Mouse (Mus musculus) embryo, embryonic 11 days (tissue): ENCODE results near the gene Slc22a5.
A peak's percentile ranks its signal among the peaks of the same experiment; 100 is the strongest.
"Not testable (repeated sequence)": the region's sequence is repeated elsewhere in the genome, so short reads cannot be mapped to it uniquely, and the experiment has no call there.

ENCODE experiments used
- DNase-seq: peaks from one replicate; pipeline ENCODE4 v3.0.0-alpha.2; 2015

Slc22a5 gene

DNA sequence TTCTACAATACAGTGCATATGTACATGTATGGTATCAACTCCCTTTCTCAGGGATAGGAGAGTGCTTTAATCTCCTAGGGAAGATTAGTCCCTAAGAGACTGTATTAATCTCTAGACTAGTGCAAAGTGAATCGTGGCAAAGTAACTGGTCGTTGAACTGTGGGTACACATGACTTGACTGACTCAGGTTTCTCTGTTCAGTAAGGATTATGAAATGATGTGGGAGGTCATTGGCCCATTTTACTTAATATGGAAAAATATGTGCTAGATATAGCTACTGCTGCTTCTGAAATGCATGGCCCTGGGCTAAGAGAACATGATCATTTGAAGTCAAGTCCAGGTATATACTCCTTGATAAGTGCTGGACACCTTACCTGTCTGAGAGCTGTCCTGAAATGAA, 8.2 kb downstream of the Slc22a5 start:
- DNase-seq = no peak

- DNase-seq = not testable (repeated sequence)
Observed at GRCm38 (mm10) chr11:53878096-53878495, 13.4 kb downstream of the Slc22a5 start.

DNA sequence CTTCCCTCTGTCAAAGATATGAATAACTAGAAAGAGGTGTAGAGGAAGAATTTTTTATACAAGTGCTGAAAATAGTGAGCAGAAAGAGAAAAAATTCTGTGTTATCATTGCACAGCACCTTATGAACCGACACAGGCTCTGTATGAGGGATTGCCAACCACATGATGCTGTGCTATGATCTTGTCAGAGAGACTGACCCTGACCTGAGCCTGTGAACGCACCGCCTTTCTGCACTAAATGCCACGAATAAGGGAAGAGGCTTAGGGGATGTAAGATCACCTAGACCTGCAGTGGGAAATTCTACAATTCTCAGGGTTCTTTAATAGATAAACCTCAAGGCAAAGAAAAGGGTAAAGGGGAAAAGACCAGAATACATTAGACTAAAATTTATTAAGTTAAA, 15.0 kb downstream of the Slc22a5 start:
- DNase-seq = no peak

DNA sequence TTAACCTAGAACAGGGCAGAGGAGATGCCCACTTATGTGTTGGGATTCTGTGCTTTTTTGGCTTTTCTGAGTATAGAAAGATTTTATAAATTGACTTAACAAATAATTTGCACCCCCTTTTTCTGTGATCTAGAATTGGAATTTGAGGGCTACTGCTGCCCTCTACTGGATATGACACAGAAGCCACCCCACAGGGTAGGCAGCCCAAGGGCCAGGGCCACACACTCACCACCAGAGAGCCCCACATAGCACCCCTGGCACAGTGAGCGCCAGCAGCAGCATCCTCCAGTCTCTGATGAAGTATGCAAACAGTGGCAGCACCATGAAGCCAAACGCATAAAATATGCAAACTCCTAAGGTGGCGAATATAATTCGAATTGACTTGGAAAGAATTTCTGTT, 16.8 kb downstream of the Slc22a5 start:
- DNase-seq = no peak

DNA sequence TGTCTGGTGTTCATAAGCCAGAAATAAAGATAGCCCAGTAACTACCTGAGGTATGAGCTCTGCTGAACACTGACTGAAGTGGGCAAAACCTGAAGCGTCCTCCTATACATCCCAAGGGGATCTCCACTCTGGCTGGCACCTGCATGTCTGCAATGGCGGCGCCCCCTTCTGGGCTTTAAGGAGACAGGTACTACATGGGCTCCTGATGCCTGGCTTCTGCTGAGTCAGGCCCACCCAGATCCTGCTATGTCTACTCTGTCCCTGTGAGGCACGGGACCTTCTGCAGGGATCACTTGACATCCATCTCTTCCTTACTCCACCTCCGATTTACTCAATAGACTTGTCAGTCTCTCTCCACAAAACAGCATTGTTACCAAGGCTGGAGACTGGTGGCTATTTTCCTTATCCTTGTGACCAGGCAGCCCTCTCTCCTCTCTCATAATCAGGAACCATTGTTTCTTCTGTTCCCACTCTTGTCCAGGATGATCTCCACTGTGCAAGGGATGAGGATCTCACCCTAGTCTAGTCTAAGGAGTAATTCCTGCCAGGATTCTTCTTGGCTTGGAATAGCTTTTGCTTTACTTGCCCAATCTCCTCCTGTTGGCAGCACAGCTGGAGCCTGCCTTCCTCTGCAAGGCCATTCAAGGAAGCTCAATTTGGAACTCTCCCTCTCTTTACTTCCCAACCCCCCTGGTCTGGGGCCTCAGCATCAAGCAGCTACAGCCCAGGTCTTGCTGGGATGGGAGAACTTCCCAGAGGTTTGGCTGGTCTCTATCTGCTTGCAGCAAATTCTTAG, 17.4 kb downstream of the Slc22a5 start:
- DNase-seq = not testable (repeated sequence)

DNA sequence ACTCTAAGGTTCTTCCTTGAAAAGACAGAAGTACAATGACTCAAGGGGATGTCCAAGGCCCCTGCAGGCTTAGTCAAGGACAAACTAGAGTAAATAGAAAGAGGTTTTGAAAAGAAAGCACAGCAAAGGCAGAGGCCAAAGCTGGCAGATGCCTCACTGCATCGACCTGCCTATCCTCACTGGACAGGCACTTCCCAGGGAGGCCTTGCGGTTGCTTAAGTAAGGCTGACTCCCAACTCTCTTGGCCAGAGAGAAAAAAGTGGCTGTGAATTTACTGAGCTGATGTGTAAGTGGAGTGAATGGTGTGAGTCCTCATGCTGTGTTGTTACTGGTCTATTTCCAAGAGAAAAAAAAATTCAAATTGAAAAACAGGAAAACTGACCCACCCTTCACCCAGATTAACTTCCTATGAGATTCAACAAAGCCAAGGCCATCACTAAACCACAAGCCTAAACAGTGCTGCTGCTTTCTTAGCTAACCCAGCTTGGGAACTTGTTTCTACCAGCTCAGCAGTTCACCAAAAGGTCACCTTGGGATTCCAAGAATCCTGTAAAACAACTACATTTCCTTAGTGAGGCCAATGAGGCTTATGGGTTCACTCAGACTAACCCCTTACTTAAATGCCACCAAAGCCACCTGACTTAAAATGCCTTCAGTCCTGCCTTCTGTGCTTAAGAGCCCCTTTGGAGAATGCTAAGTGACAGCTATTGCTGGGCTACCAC, 19.5 kb downstream of the Slc22a5 start:
- no peak for DNase-seq

GRCm38 (mm10) chr11:53869172-53869571, 22.3 kb downstream of the Slc22a5 start:
- no peak for DNase-seq

DNA sequence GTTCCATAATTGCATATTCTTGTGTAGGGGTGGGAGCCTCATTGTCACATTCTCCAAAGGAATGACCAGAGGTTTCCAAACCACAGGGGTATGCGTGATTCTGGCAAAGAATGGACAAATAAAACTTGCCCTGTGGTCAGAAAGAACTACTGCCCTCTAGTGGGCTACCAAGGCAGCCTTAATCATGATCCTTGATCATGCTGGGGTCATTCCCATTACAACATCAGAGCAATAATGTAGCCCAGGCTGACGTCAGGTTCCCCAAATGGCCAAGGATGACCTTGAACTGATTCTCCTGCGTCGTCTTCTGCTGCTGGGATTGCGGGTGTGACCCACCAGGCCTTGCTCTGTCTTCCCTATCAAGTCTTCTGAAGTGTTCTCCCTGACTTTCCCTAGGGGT, 23.1 kb downstream of the Slc22a5 start:
- not testable (repeated sequence) for DNase-seq

- not testable (repeated sequence) for DNase-seq
Observed at GRCm38 (mm10) chr11:53864724-53865310, 26.6 kb downstream of the Slc22a5 start.

DNA sequence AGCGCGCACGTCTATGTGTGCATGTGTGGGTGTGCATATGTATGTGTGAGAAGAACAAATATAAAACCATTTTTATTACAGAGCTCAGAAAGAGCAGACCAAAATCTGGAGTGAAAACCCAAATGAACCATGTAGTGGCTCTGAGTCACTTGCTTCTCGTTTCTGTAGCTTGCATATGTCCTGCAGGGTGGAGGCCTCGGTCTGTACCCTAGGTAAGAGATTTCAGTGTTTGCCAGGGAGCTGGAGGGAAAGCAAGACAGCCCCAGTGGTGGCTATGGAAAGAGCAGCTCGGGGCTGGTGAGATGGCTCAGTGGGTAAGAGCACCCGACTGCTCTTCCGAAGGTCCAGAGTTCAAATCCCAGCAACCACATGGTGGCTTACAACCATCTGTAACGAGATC, 30.5 kb downstream of the Slc22a5 start:
- not testable (repeated sequence) for DNase-seq

DNA sequence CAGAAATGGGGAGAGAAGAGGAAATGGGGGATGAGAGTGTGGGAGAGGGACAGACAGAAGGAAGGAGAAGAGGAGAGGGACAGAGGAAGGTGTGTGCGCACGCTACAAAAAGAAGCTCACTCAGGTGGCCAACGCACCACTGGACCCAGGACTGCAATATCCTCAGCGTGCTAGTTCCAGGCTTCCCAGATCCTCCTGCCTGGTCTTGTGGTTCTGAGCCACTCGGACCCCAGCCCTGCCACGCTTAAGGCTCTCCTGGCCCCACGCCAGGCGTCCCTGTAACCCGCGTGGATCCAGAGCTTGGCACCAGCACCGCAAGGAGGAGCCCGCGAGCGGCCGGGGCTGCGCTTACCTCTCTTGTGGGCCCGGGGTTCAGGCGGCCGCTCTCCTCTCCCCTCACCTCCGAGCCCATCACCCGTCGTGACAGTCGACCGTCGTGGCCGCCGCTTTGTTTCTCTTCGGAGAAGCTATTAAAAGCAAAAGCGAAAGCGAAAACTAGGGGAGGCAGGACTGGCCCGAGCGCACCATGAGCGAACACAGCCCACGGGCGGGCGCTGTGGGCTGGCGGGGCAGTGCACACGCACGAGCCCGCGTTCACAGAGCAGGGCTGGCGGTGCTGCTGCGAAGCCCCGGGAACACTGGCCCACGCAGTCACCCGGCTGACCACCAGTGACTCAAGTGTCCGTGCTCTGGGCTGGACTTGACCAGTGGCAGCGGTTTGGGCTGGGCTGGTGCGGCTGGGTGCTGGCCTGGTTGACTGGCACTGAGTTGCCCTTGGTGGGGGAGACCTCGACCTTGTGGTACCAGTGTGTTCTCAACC, 32.5 kb downstream of the Slc22a5 start, which contains the start of gene Gm12216:
Gene Gm12216, minus strand, starts transcription at position 496 of the 820 bp plus-strand sequence.
- DNase-seq = peak; percentile 44

DNA sequence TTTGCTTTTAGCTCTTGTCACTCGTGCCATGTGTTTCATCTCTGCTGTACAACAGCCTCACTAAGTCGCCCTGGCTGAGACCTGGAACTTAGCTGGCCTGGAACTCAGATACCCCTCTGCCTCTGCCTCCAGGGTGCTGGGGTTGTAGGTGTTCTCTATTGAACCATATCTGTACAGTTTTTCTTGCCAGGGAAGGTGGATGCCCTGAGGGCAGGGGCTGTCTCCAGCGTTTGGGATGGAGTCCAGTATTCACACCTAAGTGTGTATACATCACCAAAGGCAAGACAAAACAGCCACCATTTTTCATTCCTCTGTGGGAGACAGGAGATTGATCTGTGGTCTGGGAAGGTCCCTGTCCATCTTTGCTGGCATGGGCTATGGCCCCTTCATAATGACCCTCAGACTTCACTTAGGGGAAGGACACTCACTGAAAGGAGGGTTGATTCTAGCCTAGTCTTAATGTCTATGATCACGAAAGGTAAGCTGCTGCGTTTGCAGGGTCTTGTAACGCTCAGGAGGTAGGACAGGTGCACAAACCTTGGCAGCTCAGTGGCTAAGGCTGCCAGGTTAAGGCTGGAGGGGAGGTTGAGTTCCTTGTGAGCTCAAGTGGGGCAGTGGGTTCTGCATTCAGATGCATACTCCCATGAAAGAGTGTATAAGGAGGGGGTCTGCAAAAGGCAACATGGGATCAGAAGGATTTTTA, 33.3 kb downstream of the Slc22a5 start:
- no peak for DNase-seq

DNA sequence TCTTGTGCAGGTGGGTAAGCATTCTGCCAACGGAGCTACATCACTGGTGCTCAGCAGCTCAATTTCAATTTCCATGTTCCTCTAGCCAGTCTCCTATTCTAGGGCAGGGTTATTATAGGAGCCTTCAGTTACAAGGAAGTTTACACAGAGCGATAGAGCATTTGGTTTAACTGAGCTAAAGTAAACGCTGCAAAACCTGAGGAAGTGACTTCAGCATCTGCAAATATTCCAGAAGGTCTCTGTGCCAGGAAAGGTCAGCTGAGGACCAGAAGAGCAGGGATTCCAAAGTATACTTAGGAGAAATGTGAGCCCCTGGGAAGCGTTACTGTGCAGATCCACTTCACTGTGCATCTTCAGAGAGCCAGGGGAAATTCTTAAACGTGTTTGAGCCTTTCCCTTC, 37.8 kb downstream of the Slc22a5 start:
- DNase-seq = no peak

- DNase-seq = no peak
Observed at GRCm38 (mm10) chr11:53851795-53852194, 39.7 kb downstream of the Slc22a5 start.

- DNase-seq = peak; percentile 85
Observed at GRCm38 (mm10) chr11:53849588-53850320, 41.7 kb downstream of the Slc22a5 start.

GRCm38 (mm10) chr11:53845680-53846079, 45.8 kb downstream of the Slc22a5 start:
- no peak for DNase-seq

- peak; percentile 20 for DNase-seq
Observed at GRCm38 (mm10) chr11:53843106-53843505, 48.4 kb downstream of the Slc22a5 start.

- DNase-seq = no peak
Observed at GRCm38 (mm10) chr11:53842161-53842581, 49.3 kb downstream of the Slc22a5 start.

DNA sequence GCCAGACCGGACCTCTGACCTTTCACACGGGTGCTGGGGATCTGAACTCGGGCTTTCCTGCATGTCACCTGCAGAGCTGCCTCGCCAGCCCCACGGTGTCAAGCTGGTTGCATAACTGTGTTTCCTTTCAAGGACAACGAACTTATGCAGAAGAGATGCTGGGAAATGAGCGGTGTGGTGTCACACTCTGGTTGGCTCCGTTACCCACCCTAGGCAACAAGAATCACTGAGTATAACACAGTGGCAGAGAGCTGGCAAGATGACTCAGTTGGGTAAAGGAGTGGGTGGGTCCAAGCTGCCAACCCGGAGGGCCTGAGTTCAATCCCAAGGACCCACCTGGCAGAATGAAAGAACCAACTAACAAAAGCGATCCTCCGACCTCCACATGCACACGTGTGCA, 49.9 kb downstream of the Slc22a5 start:
- DNase-seq = no peak

DNA sequence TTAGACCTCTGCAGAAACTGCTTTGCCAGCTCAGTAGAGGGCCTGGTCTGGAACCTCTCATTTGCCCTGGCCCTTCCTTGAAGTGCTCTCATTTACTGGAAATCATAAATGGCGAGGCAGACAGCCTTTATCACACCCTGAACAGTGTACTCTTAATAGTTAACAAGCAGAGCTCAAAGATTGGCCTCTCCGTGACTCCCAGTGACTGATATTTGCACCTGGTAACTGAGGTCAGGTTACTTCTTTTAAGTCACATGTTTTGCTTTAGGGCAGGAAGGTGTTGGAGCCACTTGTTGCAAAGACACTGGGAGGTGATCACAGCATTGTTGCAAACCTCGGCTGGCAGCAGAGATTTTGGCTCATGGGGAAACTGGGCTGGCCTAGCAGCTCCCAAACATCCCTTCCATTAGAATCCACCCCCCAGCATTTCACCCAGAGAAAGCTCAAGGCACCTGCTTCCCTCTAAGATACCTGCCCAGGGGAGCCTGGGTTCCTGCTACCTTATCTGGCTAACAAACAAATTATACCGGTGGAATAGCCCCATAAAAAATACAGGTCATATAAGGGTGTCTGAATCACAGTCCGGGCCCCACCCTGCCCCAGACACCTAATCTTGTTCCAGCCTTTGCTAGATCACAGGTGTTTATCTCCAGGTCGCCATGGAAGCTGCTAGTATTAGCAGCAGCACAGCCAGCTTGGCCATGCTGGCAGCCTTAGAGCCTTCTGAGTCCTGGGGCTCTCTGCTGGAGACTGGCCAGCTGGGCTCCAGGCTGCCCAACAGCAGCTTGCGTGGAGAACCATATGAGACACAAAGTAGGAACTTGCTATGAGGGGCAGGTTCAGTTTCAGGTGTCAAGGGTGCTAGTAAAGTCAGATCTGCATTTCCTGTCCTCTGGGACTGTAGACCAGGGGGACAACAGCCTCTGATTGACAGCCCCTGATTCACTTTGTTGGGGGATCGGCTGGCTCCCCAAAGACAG, 51.5 kb downstream of the Slc22a5 start:
- DNase-seq = no peak
